Mouse (Mus musculus) hindbrain, postnatal 0 days (tissue): ENCODE data around the gene Abhd2. TPM values are rescaled to one million over a fixed set of nuclear protein-coding genes. Genes with fewer than 3 reads are reported as not detected.

Experiments used
- ATAC-seq: fragments of 200-750 bp; cut with Nextera tagmentation; 2 replicates; pipeline ENCODE4 v1.8.0; 2017; ENCODE audit warnings: mild to moderate bottlenecking, moderate TSS enrichment, moderate library complexity
- DNase-seq: peaks from one replicate; pipeline ENCODE4 v3.0.0-alpha.2; 2015; ENCODE audit warnings: low spot score
- H3K27ac ChIP-seq: fragments of 300-500 bp; sonication (generic); 2 replicates; pipeline ENCODE4 v1.5.1; 2014; ENCODE audit warnings: mild to moderate bottlenecking
- H3K27me3 ChIP-seq: fragments of 300-500 bp; sonication (generic); 2 replicates; pipeline ENCODE4 v1.6.1; 2014; ENCODE audit warnings: low read length, mixed read lengths; ENCODE audit not compliant: insufficient read depth
- H3K36me3 ChIP-seq: fragments of 300-500 bp; sonication (generic); 2 replicates; pipeline ENCODE4 v1.6.1; 2014; ENCODE audit warnings: low read length, mixed read lengths; ENCODE audit not compliant: insufficient read depth
- H3K4me1 ChIP-seq: fragments of 300-500 bp; sonication (generic); 2 replicates; pipeline ENCODE4 v1.6.1; 2014; ENCODE audit warnings: antibody characterized with exemption, low read length, mixed read lengths; ENCODE audit not compliant: insufficient read depth
- H3K4me2 ChIP-seq: fragments of 300-500 bp; sonication (generic); 2 replicates; pipeline ENCODE4 v1.6.1; 2014; ENCODE audit warnings: low read depth, mild to moderate bottlenecking, low read length, moderate library complexity, mixed read lengths
- H3K4me3 ChIP-seq: fragments of 300-500 bp; sonication (generic); 2 replicates; pipeline ENCODE4 v1.5.1; 2014; ENCODE audit warnings: low read length
- H3K9ac ChIP-seq: fragments of 300-500 bp; sonication (generic); replicated peaks from 2 replicates; pipeline ENCODE4 v1.6.1; 2014; ENCODE audit warnings: mild to moderate bottlenecking, low read length, moderate library complexity, mixed read lengths
- H3K9me3 ChIP-seq: fragments of 300-500 bp; sonication (generic); 2 replicates; pipeline ENCODE4 v1.6.1; 2016; ENCODE audit warnings: low read length, mixed read lengths
- CTCF ChIP-seq: IDR thresholded peaks from 2 replicates; pipeline ENCODE4 v1.5.1; 2016; ENCODE audit warnings: antibody characterized with exemption, control low read depth, low read depth
- WGBS: fragments of 180-500 bp; shearing (Covaris S2); extraction: QIAGEN DNeasy Blood & Tissue Kit; methylation state at CpG from one replicate; pipeline ENCODE4 v1.1.7; 2014; 5-methylcytosine and 5-hydroxymethylcytosine counted together
- polyA plus RNA-seq: library from polyadenylated mRNA; unstranded; fragments of >200 nt; fragmentation: Nextera tagmentation; extraction: Ambion mirVana; gene quantifications from 2 replicates; pipeline ENCODE4 v1.2.1, GENCODE M21; 2015
- total RNA-seq: library from RNA; depleted of rRNA; stranded (reverse); fragments of >200 nt; gene quantifications from 2 replicates; pipeline ENCODE4 v1.2.3, GENCODE M21; 2014

Abhd2 gene
- total and polyA plus RNA-seq, 2 experiments from 2014 or later: 23.9 to 92.3 TPM

DNA sequence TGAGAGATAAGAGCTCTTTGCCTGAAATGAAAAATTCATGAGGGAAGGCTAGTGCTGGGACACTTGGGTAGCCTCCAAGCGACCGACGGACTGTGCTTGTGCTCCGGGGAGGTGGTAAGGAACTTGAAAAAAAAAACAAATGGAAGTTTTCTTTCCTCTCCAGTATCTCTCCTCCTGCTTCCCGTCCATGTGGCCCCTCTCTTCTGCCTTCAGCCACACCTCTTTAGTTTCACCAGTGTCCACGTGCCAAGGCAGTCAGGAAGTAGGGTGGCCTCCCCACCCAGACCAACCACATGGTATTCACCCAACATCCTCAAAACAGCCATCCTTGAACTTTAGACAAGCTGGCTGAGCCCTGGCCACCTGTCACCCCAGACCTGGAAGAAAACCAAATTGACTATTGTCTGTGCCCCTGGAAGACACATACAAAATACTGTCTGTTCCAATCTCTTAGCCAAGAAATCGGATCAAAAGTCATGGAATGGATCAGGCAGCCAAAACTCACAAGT, 25.1 kb upstream of the Abhd2 start:
- H3K4me3 ChIP-seq: no peak overlapping the region
- 26% methylated on average over 7 of the region's 7 CpGs for WGBS
- TF ChIP-seq CTCF: no peak
- no peaks in the 10 kb centered on the region for H3K36me3 ChIP-seq
- H3K4me2 ChIP-seq: no peak overlapping the region
- DNase-seq: peak; percentile 56
- peak; percentile 28; the same call in 1 of the 2 replicates for ATAC-seq
- no peaks in the 10 kb centered on the region for H3K9me3 ChIP-seq
- peaks cover 9% of the 10 kb centered on the region; the same call in 1 of the 2 replicates for H3K4me1 ChIP-seq
- H3K27ac ChIP-seq: no peak overlapping the region
- no peaks in the 10 kb centered on the region for H3K27me3 ChIP-seq
- H3K9ac ChIP-seq: no peak overlapping the region

DNA sequence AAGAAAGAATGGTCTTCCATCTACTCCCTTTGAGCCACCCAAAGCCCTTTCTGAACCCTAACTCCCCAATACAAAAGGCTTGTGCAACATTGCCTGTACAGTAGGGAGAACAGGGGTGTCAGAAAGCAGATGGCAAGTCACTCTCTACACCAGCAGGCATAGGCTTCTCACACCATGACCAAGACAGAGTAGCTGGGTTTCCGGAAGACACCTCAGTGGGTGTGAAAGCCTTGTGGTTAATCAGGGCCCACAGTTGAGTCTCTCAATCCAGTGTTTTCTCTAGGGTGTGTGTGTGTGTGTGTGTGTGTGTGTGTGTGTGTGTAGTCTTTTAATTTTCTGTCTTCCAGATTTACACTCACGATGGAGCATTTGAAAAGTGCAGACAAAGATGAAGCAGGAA, 23.4 kb upstream of the Abhd2 start:
- DNase-seq: no peak
- 80% methylated on average over 2 of the region's 2 CpGs for WGBS
- no peak for TF ChIP-seq CTCF

DNA sequence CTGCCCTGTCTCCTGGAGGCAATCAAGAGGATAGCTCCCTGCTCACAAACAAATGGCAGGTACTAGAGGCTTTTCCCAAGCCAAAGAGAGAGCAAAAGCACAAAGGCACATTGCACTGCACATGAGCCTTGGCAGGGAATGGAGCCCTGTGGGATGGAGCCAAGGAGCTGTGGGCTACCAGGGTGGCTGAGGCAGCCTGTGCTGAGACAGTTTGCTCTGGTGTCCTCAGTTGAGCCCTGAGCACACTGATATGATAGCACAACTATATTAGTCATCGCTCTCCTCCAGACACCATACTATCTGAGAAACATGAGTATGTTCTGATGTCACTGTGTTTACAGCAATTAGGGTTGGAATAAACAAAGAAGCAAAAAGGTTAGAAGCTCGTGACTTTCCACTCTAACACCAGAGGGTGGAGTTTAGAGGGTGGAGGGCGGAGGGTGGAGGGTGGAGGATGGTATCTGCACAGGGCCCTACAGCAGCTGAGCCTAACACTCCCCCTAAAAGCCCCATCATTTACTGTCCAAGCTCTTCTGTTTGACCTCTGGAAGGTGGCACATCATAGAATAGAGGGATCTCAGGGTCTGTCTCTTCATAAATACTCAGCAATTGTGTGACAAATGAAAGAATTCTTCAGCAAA, 18.6 kb upstream of the Abhd2 start:
- no peak overlapping the region for H3K4me2 ChIP-seq
- no peak overlapping the region for H3K27ac ChIP-seq
- H3K36me3 ChIP-seq: no peaks in the 10 kb centered on the region
- WGBS: 87% methylated on average over 3 of the region's 3 CpGs
- H3K9me3 ChIP-seq: no peaks in the 10 kb centered on the region
- H3K4me1 ChIP-seq: no peaks in the 10 kb centered on the region
- no peak for ATAC-seq
- no peaks in the 10 kb centered on the region for H3K27me3 ChIP-seq
- no peak for TF ChIP-seq CTCF
- H3K4me3 ChIP-seq: no peak overlapping the region
- no peak for DNase-seq
- no peak overlapping the region for H3K9ac ChIP-seq

More for the DNA sequence above, 23.4 kb upstream of the Abhd2 start:
- ATAC-seq: no peak
- Histone ChIP-seq H3K4me3 (no peak overlapping the region), H3K4me2 (no peak overlapping the region), H3K27ac (no peak overlapping the region), H3K27me3 (no peaks in the 10 kb centered on the region), H3K9ac (no peak overlapping the region), H3K36me3 (no peaks in the 10 kb centered on the region), H3K4me1 (peaks cover 9% of the 10 kb centered on the region; the same call in 1 of the 2 replicates), H3K9me3 (no peaks in the 10 kb centered on the region)

DNA sequence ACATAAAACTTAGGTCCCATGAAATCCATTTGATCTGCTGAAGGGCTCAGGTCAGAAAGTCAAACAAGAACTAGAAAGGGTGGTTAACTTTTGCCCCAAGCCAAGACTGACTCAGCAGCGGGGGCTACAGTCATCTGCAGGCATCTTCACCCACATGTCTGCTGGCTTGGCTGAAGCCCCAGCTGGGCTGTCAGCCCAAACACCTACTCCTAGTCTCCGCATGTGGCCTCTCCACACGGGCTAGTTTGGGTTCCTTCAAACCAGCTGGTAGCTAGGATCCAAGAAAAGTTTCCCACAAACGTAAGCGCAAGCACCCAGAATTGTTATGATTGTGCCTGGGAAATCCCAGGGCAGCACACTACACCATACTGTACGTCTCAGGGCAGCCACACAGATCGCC, 17.6 kb upstream of the Abhd2 start:
- 79% methylated on average over 7 of the region's 7 CpGs for WGBS
- H3K36me3 ChIP-seq: no peaks in the 10 kb centered on the region
- no peak overlapping the region for H3K9ac ChIP-seq
- no peak for TF ChIP-seq CTCF
- H3K27ac ChIP-seq: no peak overlapping the region
- DNase-seq (no peak), ATAC-seq (no peak)
- H3K9me3 ChIP-seq: no peaks in the 10 kb centered on the region
- H3K4me1 ChIP-seq: no peaks in the 10 kb centered on the region
- no peaks in the 10 kb centered on the region for H3K27me3 ChIP-seq
- no peak overlapping the region for H3K4me3 ChIP-seq
- H3K4me2 ChIP-seq: no peak overlapping the region

DNA sequence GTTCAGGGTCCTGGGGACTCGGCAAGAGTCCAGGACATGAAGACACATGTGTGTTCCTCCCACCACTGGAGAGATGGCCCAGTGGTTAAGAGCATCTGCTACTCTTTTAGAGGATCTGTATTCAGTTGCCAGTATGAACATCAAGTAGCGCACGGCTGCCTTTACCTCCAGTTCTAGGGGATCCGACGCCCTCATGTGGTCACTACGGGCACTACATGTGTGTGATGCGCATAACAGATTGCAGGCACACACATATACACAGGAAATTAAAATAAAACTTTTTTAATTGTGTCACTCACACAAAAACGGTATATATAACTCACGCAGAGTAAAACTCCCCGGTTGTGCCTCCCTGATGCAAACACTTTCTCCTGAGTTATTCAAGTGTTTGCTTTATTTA, 17.2 kb upstream of the Abhd2 start:
- H3K36me3 ChIP-seq: no peaks in the 10 kb centered on the region
- no peaks in the 10 kb centered on the region for H3K4me1 ChIP-seq
- no peak overlapping the region for H3K9ac ChIP-seq
- H3K4me2 ChIP-seq: no peak overlapping the region
- 87% methylated on average over 10 of the region's 10 CpGs for WGBS
- H3K27me3 ChIP-seq: no peaks in the 10 kb centered on the region
- no peak overlapping the region for H3K4me3 ChIP-seq
- H3K27ac ChIP-seq: no peak overlapping the region
- ATAC-seq (no peak), DNase-seq (no peak)
- H3K9me3 ChIP-seq: no peaks in the 10 kb centered on the region
- 0 out of 2 replicates have a peak, but pooled peaks have one; percentile 12 for TF ChIP-seq CTCF

DNA sequence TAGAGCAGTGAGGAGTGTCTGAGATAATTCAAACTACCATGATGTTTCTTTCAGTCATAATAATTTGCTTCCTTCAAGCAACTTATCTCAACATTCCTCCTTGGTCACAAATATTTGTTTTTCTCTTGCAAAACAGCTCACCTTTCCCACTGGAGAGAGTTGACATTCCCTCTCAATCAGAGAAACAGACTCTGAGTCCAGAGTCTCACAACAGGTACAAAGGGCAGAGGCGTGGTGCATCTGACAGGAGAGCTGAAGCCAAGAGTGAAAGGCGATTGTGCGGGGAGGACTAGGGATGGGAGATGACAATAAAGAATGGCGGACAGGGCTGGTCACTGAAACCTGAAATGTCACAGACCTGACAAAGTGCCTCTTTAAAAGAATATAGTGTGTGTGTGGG, 16.3 kb upstream of the Abhd2 start:
- ATAC-seq: no peak
- 89% methylated on average over 4 of the region's 4 CpGs for WGBS
- Histone ChIP-seq H3K36me3 (no peaks in the 10 kb centered on the region), H3K4me3 (no peak overlapping the region), H3K27me3 (no peaks in the 10 kb centered on the region), H3K4me2 (no peak overlapping the region), H3K4me1 (no peaks in the 10 kb centered on the region), H3K9ac (no peak overlapping the region), H3K27ac (no peak overlapping the region), H3K9me3 (0 out of 2 replicates have a peak, but pooled peaks cover 2% of the 10 kb centered on the region)
- no peak for TF ChIP-seq CTCF
- DNase-seq: no peak

DNA sequence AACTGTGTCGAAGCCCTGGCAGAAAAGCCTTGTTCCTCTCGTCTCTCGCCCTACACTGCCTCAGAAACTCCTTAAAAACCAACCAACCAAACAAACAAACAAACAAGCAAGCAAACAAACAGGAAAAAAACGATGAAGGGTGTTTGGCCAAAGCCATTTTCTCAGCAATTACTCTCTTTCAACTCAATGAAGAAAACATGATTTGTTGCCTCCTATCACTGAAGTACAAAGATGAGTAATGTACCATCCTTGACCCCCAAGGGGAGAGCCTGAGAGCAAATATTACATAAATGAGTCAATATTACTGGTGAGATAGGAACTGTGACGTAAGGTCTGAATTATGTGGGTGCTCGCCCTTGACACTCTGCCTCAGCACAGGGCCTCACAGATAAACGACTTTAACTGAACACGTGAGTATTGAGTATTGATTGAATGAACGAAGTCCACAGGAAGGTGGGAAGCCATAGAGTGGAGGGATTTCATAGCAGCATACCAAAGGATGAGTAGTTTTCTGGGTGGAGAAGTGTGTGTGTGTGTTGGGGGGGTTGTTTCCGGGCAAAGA, 13.9 kb upstream of the Abhd2 start:
- H3K9ac ChIP-seq: no peak overlapping the region
- ATAC-seq: no peak
- TF ChIP-seq CTCF: no peak
- H3K4me3 ChIP-seq: no peak overlapping the region
- WGBS: 91% methylated on average over 10 of the region's 10 CpGs
- H3K36me3 ChIP-seq: no peaks in the 10 kb centered on the region
- no peak overlapping the region for H3K4me2 ChIP-seq
- no peaks in the 10 kb centered on the region for H3K27me3 ChIP-seq
- H3K27ac ChIP-seq: no peak overlapping the region
- 0 out of 2 replicates have a peak, but pooled peaks cover 2% of the 10 kb centered on the region for H3K9me3 ChIP-seq
- no peak for DNase-seq
- no peaks in the 10 kb centered on the region for H3K4me1 ChIP-seq
